Mouse (Mus musculus): ENCODE results near the gene Vmn1r69.

Gene Vmn1r69

DNA sequence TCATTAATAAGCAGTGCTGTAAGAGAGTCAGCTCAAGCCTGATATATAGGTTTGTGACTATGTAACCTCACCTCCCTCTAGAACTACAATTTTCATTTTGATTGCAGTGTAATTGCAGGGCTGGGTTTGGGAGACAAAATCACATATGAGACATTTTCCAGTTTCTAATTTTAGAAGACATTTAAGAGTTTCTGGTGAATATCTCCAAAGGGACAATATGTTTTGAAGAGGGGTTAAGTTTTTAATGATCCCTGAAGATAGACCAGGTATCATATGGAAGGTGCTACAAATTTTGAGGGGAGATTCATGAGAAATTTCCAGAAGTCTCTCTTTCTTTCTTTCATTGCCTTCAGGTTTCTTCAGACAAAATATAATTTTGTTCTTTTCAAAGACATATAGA, at the start of gene Vmn1r69:
Vmn1r69 (minus strand) TSS at position 101 of the 400 bp plus-strand sequence.
- no peak for DNase-seq (ENCODE audit: low spot score)

GRCm38 (mm10) chr7:10631232-10631631, 17.8 kb upstream of the Vmn1r69 start, which contains the start of gene Vmn1r70:
Gene Vmn1r70, plus strand, starts transcription at chr7:10631532.
- no peak for DNase-seq (ENCODE audit: low spot score)

DNA sequence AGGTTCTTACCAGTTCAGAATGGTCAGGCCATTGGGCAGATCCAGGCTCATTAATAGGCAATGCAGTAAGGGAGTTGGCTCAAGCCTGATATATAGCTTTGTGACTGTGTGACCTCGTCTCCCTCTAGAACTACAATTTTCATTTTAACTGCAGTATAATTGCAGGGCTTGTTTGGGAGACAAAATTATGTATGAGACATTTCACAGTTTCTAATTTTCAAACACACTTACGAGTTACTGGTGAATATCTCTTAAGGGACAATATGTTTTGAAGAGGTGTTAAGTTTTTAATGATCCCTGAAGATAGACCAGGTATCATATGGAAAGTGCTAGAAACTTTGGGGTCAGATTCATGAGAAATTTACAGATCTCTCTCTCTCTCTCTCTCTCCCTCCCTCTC, 55.1 kb downstream of the Vmn1r69 start, which contains the start of gene Vmn1r68:
Vmn1r68 (minus strand) TSS at position 101 of the 400 bp plus-strand sequence.
- DNase-seq (ENCODE audit: low spot score), result no peak

All from layer of hippocampus, adult 11-12 months (tissue).